Mouse (Mus musculus) gastrocnemius, postnatal 4 days (tissue): ENCODE measurements around the gene Cdk14. TPM values are rescaled to one million over a fixed set of nuclear protein-coding genes. Genes with fewer than 3 reads are reported as not detected.

ENCODE experiments used
- DNase-seq, 2 experiments: peaks; one replicate each; pipeline ENCODE4 v3.0.0; 2021 to 2022; ENCODE audit warnings: low spot score in 2 of 2, mixed read lengths in 2 of 2
- total RNA-seq, 2 experiments: library from RNA; stranded (reverse); gene quantifications; 2 replicates each; pipeline ENCODE4 v1.2.3; 2021

Cdk14 gene
- total RNA-seq, 2 experiments from 2014 or later, result 34.1 to 34.4 TPM

DNA sequence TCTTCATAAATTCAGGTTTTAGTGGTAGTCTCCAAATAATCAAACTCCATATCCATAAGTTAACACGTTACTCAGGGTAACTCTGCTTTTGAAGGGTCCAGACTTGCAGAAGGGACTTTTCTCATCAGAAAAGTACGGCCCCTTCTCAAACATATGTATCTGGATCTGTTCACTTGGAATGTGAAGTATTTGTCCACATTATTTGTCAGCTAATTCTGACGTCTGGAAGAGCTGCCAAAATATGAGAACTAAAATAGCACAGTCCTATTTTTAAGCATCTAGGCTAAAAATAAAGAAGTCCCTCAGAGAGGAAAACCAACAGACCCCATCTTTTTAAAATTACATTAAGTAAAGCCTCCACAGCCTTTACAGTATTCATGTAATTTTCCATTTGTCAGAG is 310.5 kb downstream of the Cdk14 start:
- no peak for DNase-seq

DNA sequence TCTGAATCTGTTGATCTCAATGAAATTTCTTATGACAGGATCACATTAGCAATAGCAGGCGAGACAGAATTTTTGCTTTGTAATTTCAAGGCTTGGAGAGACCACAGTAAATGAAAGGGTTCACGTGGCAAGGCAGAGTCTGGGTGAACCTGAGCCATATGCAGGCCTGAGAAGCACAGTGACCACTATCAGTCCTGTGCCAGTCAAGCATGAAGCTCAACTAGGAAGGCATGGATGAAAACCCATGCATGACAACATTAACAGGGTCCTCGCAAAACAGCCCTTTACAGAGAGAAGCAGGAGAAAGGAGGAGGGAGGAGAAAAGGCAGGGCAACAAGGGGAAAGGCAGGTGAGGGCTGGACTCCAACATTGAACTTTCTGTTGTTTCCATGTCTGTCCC is 311.1 kb downstream of the Cdk14 start:
- DNase-seq, result no peak

DNA sequence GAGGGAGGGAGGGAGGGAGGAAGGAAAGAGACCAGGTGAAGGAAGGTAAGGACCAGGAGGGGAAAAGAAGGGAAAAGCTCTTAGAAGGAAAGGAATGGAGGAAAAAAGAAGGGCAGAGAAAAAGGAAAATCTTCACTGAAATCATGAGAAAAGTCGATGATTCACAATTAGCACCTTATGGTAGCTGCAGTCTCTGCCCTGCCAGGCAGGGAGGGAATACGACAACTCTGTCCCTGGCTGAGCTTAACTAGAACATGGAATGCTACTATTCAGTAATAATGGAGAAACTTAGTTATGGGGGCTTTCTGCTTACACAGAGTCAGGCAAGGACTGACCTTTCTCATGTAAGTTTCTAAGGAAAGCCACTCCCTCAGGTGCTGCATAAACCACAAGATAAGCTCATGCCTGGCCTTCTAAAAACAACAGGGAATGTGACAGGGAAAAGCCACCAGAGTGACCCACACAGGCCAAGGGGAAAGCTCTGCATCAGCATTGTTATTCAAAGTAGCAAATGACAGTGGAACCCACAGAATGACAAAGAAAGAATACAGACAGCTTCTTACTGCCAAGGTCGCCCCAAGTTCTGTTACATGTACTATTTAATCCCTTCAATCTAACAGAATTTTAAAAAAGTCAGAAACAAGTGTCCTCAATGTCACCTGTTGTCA is 323.7 kb downstream of the Cdk14 start:
- no peak for DNase-seq

DNA sequence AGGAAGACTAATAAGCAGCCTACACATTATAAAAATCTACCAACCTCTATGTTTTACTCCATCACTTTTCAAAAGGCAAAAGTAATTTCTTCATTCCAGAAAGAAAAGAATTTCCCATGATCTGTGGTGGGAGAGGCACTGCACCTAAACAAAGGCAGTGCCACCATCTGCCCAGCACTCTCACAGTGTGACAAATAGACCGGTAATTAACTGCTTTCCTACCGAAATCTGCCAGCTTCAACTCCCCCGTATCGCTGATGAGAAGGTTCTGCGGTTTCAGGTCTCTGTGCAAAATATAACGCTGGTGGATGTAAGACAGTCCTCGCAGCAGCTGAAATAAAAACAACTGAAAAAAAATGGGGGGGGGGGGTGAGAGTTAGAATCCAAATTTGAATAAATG is 327.4 kb downstream of the Cdk14 start:
- DNase-seq, result no peak

DNA sequence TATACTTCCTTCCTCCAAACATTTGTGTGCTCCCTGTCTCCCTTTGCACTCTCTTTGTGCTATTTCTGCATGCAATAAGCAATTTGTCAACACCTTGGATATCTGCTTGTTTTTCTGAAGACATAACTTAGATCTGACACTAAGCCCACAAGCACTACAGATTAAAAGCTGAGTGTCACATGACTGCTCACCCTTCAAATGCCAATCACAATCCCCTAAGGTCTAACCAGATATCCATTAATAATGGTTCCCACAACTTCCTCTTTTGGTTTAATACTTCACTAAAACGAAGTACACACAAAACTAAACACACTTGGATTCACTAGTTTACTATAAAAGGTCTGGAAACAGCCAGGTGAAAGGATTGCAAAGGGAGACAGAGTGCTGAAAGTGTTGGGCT is 348.6 kb downstream of the Cdk14 start:
- DNase-seq, result no peak

DNA sequence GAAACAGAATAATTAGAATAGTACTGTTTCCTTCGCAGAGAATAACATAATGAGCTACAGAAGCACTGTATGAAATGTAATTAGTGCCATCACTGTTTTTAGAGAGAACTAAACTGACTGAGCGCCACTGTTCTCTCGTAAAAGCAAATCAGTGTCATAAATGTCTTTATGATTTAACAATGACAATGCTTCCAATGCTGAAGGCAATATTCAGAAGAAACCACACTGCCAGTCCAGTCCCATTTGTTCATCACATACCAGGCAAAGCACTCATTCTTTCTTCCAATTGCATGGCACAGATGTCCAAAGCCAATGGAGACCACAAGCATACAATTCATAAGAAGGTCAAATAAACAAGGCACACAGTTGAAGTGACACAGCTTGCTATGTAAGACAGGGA is 355.4 kb downstream of the Cdk14 start:
- DNase-seq, result no peak

DNA sequence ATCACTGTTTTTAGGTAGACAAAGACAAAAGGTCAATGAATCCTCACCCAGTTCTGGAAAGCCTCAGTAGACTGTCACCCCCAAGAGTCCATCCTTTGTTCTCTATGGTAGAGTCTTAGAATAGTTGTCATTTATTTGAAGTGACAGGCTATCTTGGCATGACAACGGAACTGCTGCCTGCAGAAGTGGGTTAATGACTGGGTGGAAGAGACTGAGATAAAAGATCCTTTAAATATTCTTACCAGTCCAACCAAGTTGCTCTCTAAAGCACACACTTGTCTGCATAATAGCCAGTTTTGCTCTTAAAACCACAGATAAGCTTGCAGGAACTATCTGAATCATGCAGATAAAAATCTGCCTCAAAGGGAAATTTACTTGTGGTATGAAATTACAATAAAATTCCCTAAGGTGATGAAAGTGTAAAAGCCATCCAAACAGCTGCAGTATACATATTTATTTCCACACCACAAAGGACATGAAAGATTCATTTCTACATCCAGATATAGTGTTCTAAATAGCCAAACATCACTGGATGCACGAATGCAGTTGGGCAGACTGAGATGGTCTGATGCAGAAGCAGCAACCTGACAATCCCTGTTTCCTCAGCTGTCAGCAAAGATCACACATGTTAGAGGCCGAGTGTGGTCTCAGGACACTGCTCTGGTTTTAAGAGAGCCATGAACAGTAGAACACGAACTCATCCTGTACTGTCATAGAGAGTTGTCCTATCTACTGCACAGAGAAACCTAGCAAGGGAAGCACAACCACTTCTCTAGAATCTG is 363.8 kb downstream of the Cdk14 start:
- no peak for DNase-seq

DNA sequence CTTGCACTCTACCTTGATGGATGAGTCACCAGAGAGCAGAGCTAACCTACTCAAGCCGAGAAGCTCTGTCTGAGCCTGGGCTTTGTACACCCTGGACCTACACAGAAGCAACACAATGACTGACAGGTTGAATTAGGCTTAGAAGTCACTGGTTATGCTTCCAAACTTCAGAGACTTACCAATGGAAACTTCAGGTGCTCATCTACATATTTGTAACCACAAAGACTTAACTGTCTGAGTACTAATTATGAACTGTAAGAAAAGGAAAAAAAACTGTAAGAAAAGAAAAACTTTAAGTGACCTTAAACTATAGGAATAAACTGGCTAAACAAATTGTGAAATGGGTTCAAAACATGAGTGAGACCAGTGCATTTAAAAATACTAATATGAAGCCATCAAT is 364.6 kb downstream of the Cdk14 start:
- DNase-seq, result no peak

DNA sequence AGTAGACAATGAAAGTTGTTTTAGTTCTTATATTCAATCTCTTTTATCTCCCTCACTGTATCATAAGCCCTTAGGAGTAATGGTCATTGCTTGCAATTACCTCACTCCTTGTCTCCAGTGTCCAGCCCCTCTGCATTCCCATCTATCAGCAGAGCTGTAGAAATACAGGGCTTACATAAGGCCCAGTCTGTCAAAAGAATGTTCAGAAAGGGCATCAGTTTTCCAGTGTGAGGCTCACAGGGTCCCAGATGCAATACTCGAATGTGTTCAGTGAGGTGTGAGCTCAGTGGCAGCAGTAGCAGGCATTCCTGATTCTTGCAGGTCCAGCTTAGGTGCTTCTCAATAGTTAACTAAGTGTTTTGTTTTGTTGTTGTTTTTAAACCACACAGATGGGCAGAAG is 365.8 kb downstream of the Cdk14 start:
- no peak for DNase-seq

DNA sequence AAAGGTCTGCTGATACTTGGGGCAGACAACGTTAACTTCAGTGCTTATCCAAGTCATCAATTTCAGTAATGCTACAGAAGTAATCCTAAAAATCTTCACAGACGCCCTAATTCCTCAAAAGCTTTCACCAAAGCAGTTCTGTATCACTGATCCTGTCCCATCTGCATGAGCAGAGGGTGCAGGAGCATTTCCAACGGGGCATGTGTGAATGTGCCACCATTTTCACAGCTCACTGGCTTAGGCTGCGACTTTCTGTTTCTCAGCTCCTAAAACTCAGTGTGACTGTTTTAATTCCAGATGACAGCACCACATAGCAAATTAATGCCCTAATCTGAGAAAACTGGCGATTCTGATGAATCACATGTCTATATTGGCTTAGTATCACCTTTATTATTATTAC is 375.8 kb downstream of the Cdk14 start:
- no peak for DNase-seq

DNA sequence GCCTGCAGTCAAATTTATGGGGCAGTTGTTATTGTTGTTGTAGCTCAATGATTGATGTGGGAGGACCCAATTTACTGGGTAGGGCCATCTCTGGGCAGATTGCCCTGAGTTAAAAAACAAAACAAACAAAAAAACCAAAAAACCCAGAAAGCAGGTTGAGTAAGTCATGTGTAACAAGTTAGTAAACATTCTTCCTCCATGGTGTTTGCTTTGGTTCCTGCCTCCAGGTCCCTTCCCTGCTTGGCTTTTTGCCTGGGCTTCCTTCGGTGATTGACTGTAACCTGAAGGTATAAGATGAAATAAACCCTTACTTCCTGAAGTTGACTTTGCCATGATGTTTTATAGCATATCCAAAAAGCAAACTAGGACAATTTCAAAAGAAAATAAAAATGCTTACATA is 377.4 kb downstream of the Cdk14 start:
- no peak for DNase-seq

DNA sequence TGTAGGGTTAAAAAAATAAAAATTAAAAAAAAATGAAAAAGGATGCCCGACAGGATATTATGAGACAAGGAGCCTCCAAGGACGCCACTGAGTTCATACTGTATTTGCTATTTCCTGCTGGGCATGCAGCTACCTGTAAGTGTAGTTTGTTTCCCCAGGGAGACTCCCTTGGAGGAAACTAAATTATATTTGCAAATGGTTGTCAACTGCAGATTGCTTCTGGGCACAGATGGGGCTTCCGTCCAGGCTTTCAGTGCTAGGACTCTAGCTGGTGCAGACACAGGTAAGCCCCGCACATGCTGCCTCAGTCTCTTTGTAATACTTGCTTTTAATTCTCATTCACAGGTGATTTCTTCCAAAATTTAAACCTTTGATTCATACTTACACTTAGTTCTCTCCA is 378.6 kb downstream of the Cdk14 start:
- no peak for DNase-seq

DNA sequence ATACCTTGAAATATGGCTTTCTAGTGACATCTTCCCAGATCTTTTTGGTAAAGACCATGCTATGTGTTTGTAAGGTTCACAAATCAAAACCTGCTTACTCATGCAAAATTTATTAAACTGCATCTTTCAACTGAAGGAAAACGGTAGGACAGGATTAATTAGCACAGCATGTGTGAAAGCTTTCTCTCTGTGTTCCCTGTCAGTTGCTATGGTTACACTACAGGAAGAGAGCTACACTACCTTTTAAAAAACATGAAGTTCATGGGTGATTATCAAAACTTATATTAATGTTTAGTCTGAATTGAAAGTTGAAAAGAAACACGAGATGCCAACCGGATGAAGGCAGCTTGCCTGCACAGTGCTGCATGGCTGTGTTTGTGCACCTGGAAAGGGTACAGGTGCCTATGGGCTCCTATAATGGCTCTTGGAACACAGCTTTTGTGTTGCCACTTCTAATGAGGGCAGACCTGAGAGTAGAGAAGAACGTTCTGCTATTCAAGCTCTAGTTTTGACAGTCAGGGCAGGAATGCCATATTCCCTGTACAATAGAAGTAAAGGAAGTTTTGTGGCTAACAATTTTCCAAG is 380.3 kb downstream of the Cdk14 start:
- no peak for DNase-seq

DNA sequence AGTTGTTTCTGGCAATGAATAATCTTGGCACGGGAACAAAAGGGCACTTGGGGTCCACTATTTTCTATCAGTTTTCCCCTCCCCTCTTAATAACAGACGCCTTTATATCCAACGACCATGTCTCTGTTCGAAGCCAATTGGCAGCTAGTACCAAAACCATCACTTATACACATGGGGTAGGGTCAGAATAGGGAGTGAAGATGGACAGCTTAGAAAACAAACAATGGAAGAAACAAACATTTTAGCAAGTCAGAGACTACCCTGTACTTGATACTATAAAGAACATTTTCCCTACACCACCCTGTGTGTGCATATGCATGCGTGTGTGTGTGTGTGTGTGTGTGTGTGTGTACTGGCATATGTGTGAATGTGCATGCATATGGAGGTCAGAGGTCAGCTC is 386.7 kb downstream of the Cdk14 start:
- DNase-seq, result no peak

DNA sequence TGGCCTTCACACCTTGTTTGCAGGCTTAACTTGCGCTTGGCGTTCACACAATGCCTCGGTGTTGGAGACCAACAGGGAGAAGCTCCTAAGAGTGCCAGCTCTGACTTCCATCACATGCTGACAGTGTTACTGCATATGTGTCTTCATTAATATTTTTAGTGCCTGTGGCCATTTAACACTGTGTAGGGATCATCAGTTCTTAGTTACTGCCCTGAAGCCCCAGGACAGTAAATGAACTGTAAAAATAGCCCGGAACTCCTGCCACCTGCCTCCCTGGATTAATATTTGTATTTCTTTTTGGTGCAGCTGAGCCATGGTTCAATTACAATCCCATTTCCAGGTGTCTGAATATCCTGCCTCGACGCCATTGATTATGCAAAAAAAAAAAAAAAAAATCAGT is 387.3 kb downstream of the Cdk14 start:
- no peak for DNase-seq

DNA sequence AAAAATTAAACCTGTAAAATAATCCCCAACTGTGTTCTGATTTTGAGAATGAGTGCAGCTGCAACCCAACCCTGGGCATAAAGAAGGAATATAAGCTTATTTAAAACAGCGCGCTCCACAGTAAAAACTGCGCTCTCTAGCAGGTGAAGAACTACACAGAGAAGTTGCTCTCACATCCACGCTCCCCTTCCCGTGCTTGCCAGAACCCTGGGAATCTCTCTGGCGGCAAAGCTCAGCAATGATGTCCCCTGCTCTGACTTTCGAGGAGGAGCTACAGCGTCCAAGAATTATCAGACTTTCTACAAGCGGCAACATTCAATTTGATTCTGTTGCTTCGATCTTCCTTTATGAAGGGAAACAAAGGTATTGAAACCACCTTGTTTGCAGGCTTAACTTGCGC is 387.7 kb downstream of the Cdk14 start:
- no peak for DNase-seq

DNA sequence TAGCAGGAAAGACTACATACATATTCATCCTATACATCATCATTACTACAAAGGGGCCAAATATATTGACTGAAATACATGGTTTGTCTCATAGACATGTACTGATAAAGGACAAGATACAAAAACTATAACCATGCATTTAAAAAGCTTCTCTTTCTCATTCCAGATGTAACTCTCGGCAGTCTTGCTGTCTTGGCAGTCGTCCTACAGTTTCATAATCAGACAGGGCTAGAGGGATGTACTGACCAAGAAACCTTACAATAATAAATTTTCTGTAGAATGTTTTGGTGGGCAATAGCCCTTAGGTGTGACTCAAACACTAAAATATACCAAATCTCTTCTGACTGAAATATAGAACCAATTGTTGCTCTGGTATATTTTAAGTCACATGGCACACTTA is 389.7 kb downstream of the Cdk14 start:
- no peak for DNase-seq

DNA sequence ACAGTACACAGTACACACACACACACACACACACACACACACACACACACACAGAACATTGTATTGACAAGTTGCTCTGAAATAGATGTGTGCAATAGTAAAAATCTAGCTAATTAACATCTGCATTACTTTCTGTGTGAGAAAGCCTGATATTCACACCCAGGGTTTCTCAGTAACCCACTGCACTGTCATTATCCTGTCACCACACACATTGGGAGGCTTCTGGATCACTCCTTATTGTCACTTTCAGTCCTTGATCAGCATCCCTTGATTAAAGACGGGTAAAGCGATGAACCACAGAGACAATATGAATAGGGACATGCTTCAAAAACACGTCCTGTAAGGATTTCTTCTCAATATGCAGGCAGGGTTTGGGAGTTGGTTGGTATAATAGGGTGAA is 401.2 kb downstream of the Cdk14 start:
- no peak for DNase-seq

DNA sequence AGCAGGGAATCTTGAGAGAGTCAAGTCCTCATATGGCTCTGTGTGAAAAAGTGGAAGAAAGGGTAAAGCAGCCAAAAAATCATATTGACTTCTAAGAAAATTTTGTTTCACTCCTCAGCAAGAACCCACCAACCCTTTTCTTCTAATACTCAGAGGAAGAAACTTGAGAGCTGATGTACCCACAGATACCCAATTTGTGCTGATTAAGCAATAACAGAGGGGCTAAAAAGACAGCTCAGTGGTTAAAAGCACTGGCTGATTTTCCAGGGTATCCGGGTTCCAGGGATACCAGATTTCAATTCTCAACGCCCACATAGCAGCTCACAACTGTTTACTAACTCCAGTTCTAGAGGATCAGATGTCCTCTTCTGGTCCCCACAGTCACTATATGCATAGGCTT is 401.9 kb downstream of the Cdk14 start:
- no peak for DNase-seq

DNA sequence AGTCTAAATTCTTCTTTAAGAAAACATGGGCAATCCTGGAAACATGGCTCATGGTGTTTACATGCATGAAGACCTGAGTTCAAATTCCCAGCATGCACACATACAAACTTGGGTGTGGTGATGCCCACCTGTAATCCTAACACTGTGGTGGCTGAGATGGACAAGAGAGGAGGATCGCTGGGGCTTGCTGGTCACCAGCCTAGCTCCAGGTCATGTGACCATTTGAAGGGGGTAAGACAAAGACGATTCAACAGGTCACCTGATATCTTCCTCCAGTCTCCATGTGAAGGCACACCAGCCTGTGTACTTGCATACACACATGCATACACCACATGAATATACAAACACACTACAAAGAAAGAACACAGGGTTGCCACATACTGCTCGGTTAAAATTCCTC is 406.3 kb downstream of the Cdk14 start:
- DNase-seq, result no peak

DNA sequence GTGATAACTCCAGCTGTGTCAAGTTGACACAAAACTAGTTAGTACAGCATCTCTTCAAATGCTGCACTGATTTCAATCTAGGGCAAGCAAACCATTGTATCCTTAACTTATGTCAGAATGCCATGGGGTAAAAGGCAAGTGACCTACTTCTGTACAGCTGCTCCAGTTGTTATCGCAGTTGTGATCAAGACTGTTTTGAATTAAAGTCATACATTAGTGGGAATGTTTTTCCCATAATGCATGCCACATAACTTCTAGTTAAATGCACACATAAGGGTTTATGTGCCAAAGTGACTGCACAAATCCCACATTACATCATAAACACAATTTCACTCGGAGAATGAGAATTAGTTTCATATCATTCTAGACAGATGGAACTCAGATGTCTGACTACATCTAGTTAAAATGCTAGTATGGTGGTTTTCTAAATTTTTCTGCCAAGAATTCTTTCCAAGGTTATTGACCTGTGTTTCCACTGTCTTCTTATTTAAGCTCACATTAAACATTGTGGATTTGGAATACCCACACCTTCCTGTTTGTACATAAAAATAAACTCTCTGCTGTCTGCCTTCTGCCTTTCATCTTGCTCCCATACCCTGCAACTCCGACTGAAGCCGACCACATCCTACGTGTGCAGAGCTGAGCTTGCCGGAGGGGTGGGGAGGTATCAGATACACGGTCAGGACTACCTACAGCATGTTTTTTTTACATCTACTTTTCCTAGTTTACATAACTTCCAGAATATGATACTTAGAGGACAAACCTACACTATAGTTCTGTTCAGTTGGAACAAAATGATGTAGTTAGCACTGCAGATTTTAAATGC is 407.4 kb downstream of the Cdk14 start:
- DNase-seq, result no peak
